ENCODE assay signal across 19 mouse cellular contexts in genomic region chr15:26276035-26276511, GRCm38 (mm10). TPM values are rescaled to one million over a fixed set of nuclear protein-coding genes. Genes with fewer than 3 reads are reported as not detected.
DNase-seq lines count a peak whose midpoint lies in the region; ATAC-seq and TF ChIP-seq lines count a peak whose summit lies in the region.
"Had no signal": no experiment of that assay in that cellular context is flagged by ENCODE, and none has a peak within 500 bp of the region (broad histone marks: within the 10 kb centered on the region; RNA-seq: fewer than 3 reads in every experiment).

No protein-coding gene starts in this region.

- H3K27me3 ChIP-seq in lung, embryonic 14.5 days (ENCODE audit: insufficient read depth, low read length), result no peaks in the 10 kb centered on the region
- no peaks in the 10 kb centered on the region for H3K27me3 ChIP-seq in forebrain, embryonic 15.5 days
- H3K27me3 ChIP-seq: limb, embryonic 13.5 days; liver, embryonic 15.5 days had no signal

- H3K9ac ChIP-seq in lung, embryonic 14.5 days, result no peak overlapping the region
- no peak overlapping the region for H3K9ac ChIP-seq in ES-E14 (ENCODE audit: insufficient read depth, low read depth, low read length, poor library complexity, severe bottlenecking)
- no peak overlapping the region for H3K9ac ChIP-seq in forebrain, embryonic 15.5 days (replicated peaks)
- H3K9ac ChIP-seq: limb, embryonic 13.5 days; liver, embryonic 15.5 days had no signal

- in situ Hi-C loops in ES-E14 (cut with MboI; ENCODE audit: low sequenced_read_pairs in 2 of 2, unreplicated experiment in 2 of 2), result no loop called here

- H3K9me3 ChIP-seq in lung, embryonic 14.5 days (ENCODE audit: low read depth, low read length), result no peaks in the 10 kb centered on the region
- no peaks in the 10 kb centered on the region for H3K9me3 ChIP-seq in ES-E14 (ENCODE audit: control insufficient read depth, insufficient read depth, low read depth, low read length)
- H3K9me3 ChIP-seq in forebrain, embryonic 15.5 days, result no peaks in the 10 kb centered on the region
- H3K9me3 ChIP-seq: limb, embryonic 13.5 days; liver, embryonic 15.5 days had no signal

- H3K27ac ChIP-seq in lung, embryonic 14.5 days (ENCODE audit: low read depth), result no peak overlapping the region
- H3K27ac ChIP-seq in ES-E14 (ENCODE audit: insufficient read depth, low read depth, low read length, poor library complexity, severe bottlenecking), result no peak overlapping the region
- peak overlapping the region; percentile 47; the same call in 1 of the 2 replicates for H3K27ac ChIP-seq in forebrain, embryonic 15.5 days (replicated peaks)
- H3K27ac ChIP-seq: left cerebral cortex, adult 2 months; limb, embryonic 13.5 days; liver, embryonic 15.5 days had no signal

- no peaks in the 10 kb centered on the region for H3K36me3 ChIP-seq in lung, embryonic 14.5 days (ENCODE audit: insufficient read depth)
- no peaks in the 10 kb centered on the region for H3K36me3 ChIP-seq in ES-E14 (ENCODE audit: control insufficient read depth, insufficient read depth, low read length, poor library complexity, severe bottlenecking)
- no peaks in the 10 kb centered on the region for H3K36me3 ChIP-seq in forebrain, embryonic 15.5 days
- H3K36me3 ChIP-seq: limb, embryonic 13.5 days; liver, embryonic 15.5 days had no signal

- 48% methylated on average over 2 of the region's 2 CpGs for WGBS in lung, embryonic 14.5 days
- 21% methylated on average over 2 of the region's 2 CpGs for WGBS in forebrain, embryonic 15.5 days

- peak; percentile 10 to 12 for DNase-seq in cerebellum, postnatal 10 days
- no peak for DNase-seq in cerebellum, adult 9-11 months
- DNase-seq in lung, embryonic 14.5 days, result peak; percentile 85
- no peak for DNase-seq in lung, postnatal 36 days
- no peak for DNase-seq in ES-E14 (ENCODE audit: low read depth, low spot score)
- no peak for DNase-seq in testis, postnatal 10 days (ENCODE audit: low spot score)
- DNase-seq in thymus, postnatal 0 days (ENCODE audit: low spot score), result no peak
- DNase-seq: cerebellum, adult 8-10 months; kidney, adult 2 months; kidney, postnatal 4 days; thymus, postnatal 4 days had no signal

- no peak overlapping the region for H3K4me3 ChIP-seq in lung, embryonic 14.5 days (ENCODE audit: low read depth, low read length)
- no peak overlapping the region for H3K4me3 ChIP-seq in ES-E14 (ENCODE audit: insufficient read depth in 1 of 2, low read depth in 1 of 2, low read length in 2 of 2, poor library complexity in 1 of 2, severe bottlenecking in 1 of 2)
- no peak overlapping the region for H3K4me3 ChIP-seq in forebrain, embryonic 15.5 days
- H3K4me3 ChIP-seq: left cerebral cortex, adult 2 months; limb, embryonic 13.5 days; liver, embryonic 15.5 days had no signal

- peak; percentile 75 for ATAC-seq in lung, embryonic 14.5 days (ENCODE audit: insufficient read depth)
- ATAC-seq in forebrain, embryonic 15.5 days (replicated peaks), result peak; percentile 95

- no peak overlapping the region for H3K4me2 ChIP-seq in lung, embryonic 14.5 days
- no peak overlapping the region for H3K4me2 ChIP-seq in forebrain, embryonic 15.5 days (replicated peaks)
- H3K4me2 ChIP-seq: limb, embryonic 13.5 days; liver, embryonic 15.5 days had no signal

- no peak for TF ChIP-seq CTCF in lung, embryonic 14.5 days (IDR thresholded peaks at IDR 0.05; ENCODE audit: low read depth)

- no peaks in the 10 kb centered on the region for H3K4me1 ChIP-seq in lung, embryonic 14.5 days (ENCODE audit: insufficient read depth)
- H3K4me1 ChIP-seq in ES-E14 (ENCODE audit: control insufficient read depth in 2 of 2, insufficient read depth in 2 of 2, low read length in 2 of 2, poor library complexity in 1 of 2), result no peaks in the 10 kb centered on the region
- H3K4me1 ChIP-seq in forebrain, embryonic 15.5 days, result peaks cover 14% of the 10 kb centered on the region
- H3K4me1 ChIP-seq: limb, embryonic 13.5 days; liver, embryonic 15.5 days had no signal

TF ChIP-seq in ES-E14, 5 proteins besides CTCF, POLR2A, EP300 and RAD21:
- TF ChIP-seq ZNF384 (IDR thresholded peaks at IDR 0.05; ENCODE audit: low read depth, low read length) (no peak), MAFK (IDR thresholded peaks at IDR 0.05; ENCODE audit: insufficient read depth, low read depth, low read length) (peak; percentile 91), CHD2 (IDR thresholded peaks at IDR 0.05; ENCODE audit: low read depth, low read length) (no peak), ZC3H11A (IDR thresholded peaks at IDR 0.05; ENCODE audit: borderline replicate concordance, low read depth, low read length) (no peak)

RNA-seq across cellular contexts. Expression of gene March11, which starts 32.8 kb away (rescaled TPM):
- 0.14 and 0.26 TPM in 2 replicates for polyA plus RNA-seq in lung, embryonic 14.5 days (2014; fragmentation: Nextera tagmentation; extraction: Ambion mirVana)
- 0.98 and 1.2 TPM in 2 replicates for total RNA-seq in ES-E14 (2012; rRNA removed)
- 3.8 and 4.3 TPM in 2 replicates for polyA plus RNA-seq in forebrain, embryonic 15.5 days (2015; fragmentation: Nextera tagmentation; extraction: Ambion mirVana)
- polyA plus RNA-seq in thymus, postnatal 0 days (2015; fragmentation: Nextera tagmentation; extraction: Ambion mirVana), result 0.13 TPM in 1 of 2 replicates, not detected in the other
- total RNA-seq: gastrocnemius, adult 18-20 months; granulocyte monocyte progenitor cell, adult 5-6 weeks; hematopoietic stem cell, adult 5-6 weeks; megakaryocyte, adult 5-6 weeks had no signal
- polyA plus RNA-seq: liver, embryonic 15.5 days had no signal

Comparison
In these comparisons a context has a peak if more than half of its experiments do, and no peak if none do; other contexts are left out.
1. DNase-seq: peak in cerebellum, postnatal 10 days (2 of 2) and lung, embryonic 14.5 days (single experiment); none in cerebellum, adult 9-11 months (single experiment), lung, postnatal 36 days (single experiment), ES-E14 (single experiment), testis, postnatal 10 days (single experiment) and thymus, postnatal 0 days (single experiment).